Mouse (Mus musculus): ENCODE measurements at regions not wholly inside any gene's neighbourhood (a gene's known extent, or its start where the extent isn't known, plus 50 kb on each side); places are given as distances from the start of the nearest gene placed in this dataset.

- peaks cover 3% of the 10 kb centered on the region; the same call in 1 of the 2 replicates for H3K4me1 ChIP-seq (ENCODE audit: control insufficient read depth, insufficient read depth, low read length)
- ATAC-seq (ENCODE audit: low FRiP score, low read depth) (peak; percentile 53; the same call in 1 of the 2 replicates), DNase-seq (ENCODE audit: low spot score) (peak; percentile 68)
- no peaks in the 10 kb centered on the region for H3K36me3 ChIP-seq (ENCODE audit: control insufficient read depth, insufficient read depth, low read length)
- no peaks in the 10 kb centered on the region for H3K9me3 ChIP-seq (ENCODE audit: control insufficient read depth, low read length)
- no peaks in the 10 kb centered on the region for H3K27me3 ChIP-seq (ENCODE audit: control insufficient read depth, insufficient read depth, low read length)
- H3K4me3 ChIP-seq (replicated peaks; ENCODE audit: low read length), result peak overlapping the region; percentile 13; the same call in 1 of the 2 replicates
- peak overlapping the region; percentile 36; the same call in 1 of the 2 replicates for H3K4me2 ChIP-seq (replicated peaks; ENCODE audit: low read depth, low read length, severe bottlenecking)
- no peak for TF ChIP-seq POLR2A (IDR thresholded peaks at IDR 0.05; ENCODE audit: borderline replicate concordance, extremely low read depth, insufficient read depth, insufficient read length)
- WGBS, result 21% methylated on average over 11 of the region's 11 CpGs
- no peak overlapping the region for H3K27ac ChIP-seq (replicated peaks; ENCODE audit: low read depth, low read length)
- H3K9ac ChIP-seq (ENCODE audit: low read depth, low read length, severe bottlenecking), result peak overlapping the region; percentile 35; the same call in 1 of the 2 replicates
These were observed 67.7 kb upstream of the Kcnma1 start for GRCm38 (mm10) chr14:24081911-24082558.

GRCm38 (mm10) chr14:24068693-24069092 lies 54.4 kb upstream of the Kcnma1 start:
- Histone ChIP-seq H3K36me3 (ENCODE audit: control insufficient read depth, insufficient read depth, low read length) (no peaks in the 10 kb centered on the region), H3K27me3 (ENCODE audit: control insufficient read depth, insufficient read depth, low read length) (no peaks in the 10 kb centered on the region), H3K9me3 (ENCODE audit: control insufficient read depth, low read length) (no peaks in the 10 kb centered on the region), H3K27ac (replicated peaks; ENCODE audit: low read depth, low read length) (no peak overlapping the region), H3K4me3 (replicated peaks; ENCODE audit: low read length) (no peak overlapping the region), H3K9ac (ENCODE audit: low read depth, low read length, severe bottlenecking) (no peak overlapping the region), H3K4me1 (ENCODE audit: control insufficient read depth, insufficient read depth, low read length) (no peaks in the 10 kb centered on the region), H3K4me2 (replicated peaks; ENCODE audit: low read depth, low read length, severe bottlenecking) (no peak overlapping the region)
- no peak for DNase-seq (ENCODE audit: low spot score)
- no peak for ATAC-seq (ENCODE audit: low FRiP score, low read depth)
- no peak for TF ChIP-seq POLR2A (IDR thresholded peaks at IDR 0.05; ENCODE audit: borderline replicate concordance, extremely low read depth, insufficient read depth, insufficient read length)
- 59% methylated on average over 4 of the region's 4 CpGs for WGBS

GRCm38 (mm10) chr14:24067657-24068056 lies 53.4 kb upstream of the Kcnma1 start:
- DNase-seq (ENCODE audit: low spot score), result peak; percentile 34
- ATAC-seq (ENCODE audit: low FRiP score, low read depth), result no peak
- Histone ChIP-seq H3K9ac (ENCODE audit: low read depth, low read length, severe bottlenecking) (no peak overlapping the region), H3K9me3 (ENCODE audit: control insufficient read depth, low read length) (no peaks in the 10 kb centered on the region), H3K27ac (replicated peaks; ENCODE audit: low read depth, low read length) (no peak overlapping the region), H3K4me2 (replicated peaks; ENCODE audit: low read depth, low read length, severe bottlenecking) (no peak overlapping the region), H3K36me3 (ENCODE audit: control insufficient read depth, insufficient read depth, low read length) (no peaks in the 10 kb centered on the region), H3K4me3 (replicated peaks; ENCODE audit: low read length) (no peak overlapping the region), H3K4me1 (ENCODE audit: control insufficient read depth, insufficient read depth, low read length) (no peaks in the 10 kb centered on the region), H3K27me3 (ENCODE audit: control insufficient read depth, insufficient read depth, low read length) (no peaks in the 10 kb centered on the region)
- 40% methylated on average over 6 of the region's 6 CpGs for WGBS
- no peak for TF ChIP-seq POLR2A (IDR thresholded peaks at IDR 0.05; ENCODE audit: borderline replicate concordance, extremely low read depth, insufficient read depth, insufficient read length)

GRCm38 (mm10) chr14:24065231-24065767 lies 51.0 kb upstream of the Kcnma1 start:
- no peaks in the 10 kb centered on the region for H3K27me3 ChIP-seq (ENCODE audit: control insufficient read depth, insufficient read depth, low read length)
- H3K4me3 ChIP-seq (replicated peaks; ENCODE audit: low read length), result no peak overlapping the region
- DNase-seq (ENCODE audit: low spot score), result no peak
- no peaks in the 10 kb centered on the region for H3K9me3 ChIP-seq (ENCODE audit: control insufficient read depth, low read length)
- H3K9ac ChIP-seq (ENCODE audit: low read depth, low read length, severe bottlenecking), result no peak overlapping the region
- no peak overlapping the region for H3K4me2 ChIP-seq (replicated peaks; ENCODE audit: low read depth, low read length, severe bottlenecking)
- ATAC-seq (ENCODE audit: low FRiP score, low read depth), result no peak
- H3K27ac ChIP-seq (replicated peaks; ENCODE audit: low read depth, low read length), result no peak overlapping the region
- TF ChIP-seq POLR2A (IDR thresholded peaks at IDR 0.05; ENCODE audit: borderline replicate concordance, extremely low read depth, insufficient read depth, insufficient read length), result no peak
- peaks cover 9% of the 10 kb centered on the region for H3K4me1 ChIP-seq (ENCODE audit: control insufficient read depth, insufficient read depth, low read length)
- WGBS, result 74% methylated on average over 4 of the region's 4 CpGs
- H3K36me3 ChIP-seq (ENCODE audit: control insufficient read depth, insufficient read depth, low read length), result no peaks in the 10 kb centered on the region
